Mouse (Mus musculus) bone marrow, adult 2 months (tissue): Measurements from ENCODE around the gene Adcy9.

Source experiments
- CTCF ChIP-seq: fragments of 200-500 bp; IDR thresholded peaks from 2 replicates; pipeline ENCODE4 v1.5.1; 2011; ENCODE audit warnings: low read length, control low read depth; ENCODE audit not compliant: control insufficient read depth, insufficient read depth
- POLR2A ChIP-seq: fragments of 200-500 bp; IDR thresholded peaks from 2 replicates; pipeline ENCODE4 v1.6.1; 2011; ENCODE audit warnings: low read depth, mild to moderate bottlenecking, control low read depth, low read length, borderline replicate concordance; ENCODE audit not compliant: control insufficient read depth

- no peak for TF ChIP-seq POLR2A
- TF ChIP-seq CTCF, result no peak
Observed at GRCm38 (mm10) chr16:4418776-4419545, 1.3 kb downstream of the Adcy9 start.
